Mouse (Mus musculus) forebrain, embryonic 16.5 days (tissue): Measurements from ENCODE around the gene Mustn1. TPM values are rescaled to one million over a fixed set of nuclear protein-coding genes. Genes with fewer than 3 reads are reported as not detected.
A peak's percentile ranks its signal among the peaks of the same experiment; 100 is the strongest.

Experiments
- ATAC-seq: fragments of 200-750 bp; cut with Nextera tagmentation; 2 replicates; pipeline ENCODE4 v1.8.0; 2017; ENCODE audit warnings: mild to moderate bottlenecking, moderate library complexity
- H3K27ac ChIP-seq: fragments of 300-500 bp; sonication (generic); 2 replicates; pipeline ENCODE4 v1.5.1; 2014; ENCODE audit warnings: low read length, control low read depth
- H3K27me3 ChIP-seq: fragments of 300-500 bp; sonication (generic); replicated peaks from 2 replicates; pipeline ENCODE4 v1.6.1; 2014; ENCODE audit warnings: low read length; ENCODE audit not compliant: control insufficient read depth, insufficient read depth
- H3K36me3 ChIP-seq: fragments of 300-500 bp; sonication (generic); 2 replicates; pipeline ENCODE4 v1.6.1; 2014; ENCODE audit not compliant: control insufficient read depth, insufficient read depth
- H3K4me1 ChIP-seq: fragments of 300-500 bp; sonication (generic); replicated peaks from 2 replicates; pipeline ENCODE4 v1.6.1; 2014; ENCODE audit warnings: low read length; ENCODE audit not compliant: control insufficient read depth, insufficient read depth
- H3K4me2 ChIP-seq: fragments of 300-500 bp; sonication (generic); 2 replicates; pipeline ENCODE4 v1.6.1; 2014; ENCODE audit warnings: mild to moderate bottlenecking, low read length, control low read depth
- H3K4me3 ChIP-seq: fragments of 300-500 bp; sonication (generic); replicated peaks from 2 replicates; pipeline ENCODE4 v1.5.1; 2014; ENCODE audit warnings: mild to moderate bottlenecking, low read length, control low read depth
- H3K9ac ChIP-seq: fragments of 300-500 bp; sonication (generic); replicated peaks from 2 replicates; pipeline ENCODE4 v1.6.1; 2014; ENCODE audit warnings: low read depth, low read length, control low read depth
- H3K9me3 ChIP-seq: fragments of 300-500 bp; sonication (generic); 2 replicates; pipeline ENCODE4 v1.6.1; 2016; ENCODE audit warnings: low read length; ENCODE audit not compliant: control insufficient read depth
- WGBS: fragments of 180-500 bp; shearing (Covaris S2); extraction: QIAGEN DNeasy Blood & Tissue Kit; methylation state at CpG from one replicate; pipeline ENCODE4 v1.1.7; 2014; 5-methylcytosine and 5-hydroxymethylcytosine counted together
- polyA plus RNA-seq: library from polyadenylated mRNA; unstranded; fragments of >200 nt; fragmentation: Nextera tagmentation; extraction: Ambion mirVana; gene quantifications from 2 replicates; pipeline ENCODE4 v1.2.1, GENCODE M21; 2015

Gene Mustn1
- polyA plus RNA-seq: 0.46 and 0.90 TPM in 2 replicates

DNA sequence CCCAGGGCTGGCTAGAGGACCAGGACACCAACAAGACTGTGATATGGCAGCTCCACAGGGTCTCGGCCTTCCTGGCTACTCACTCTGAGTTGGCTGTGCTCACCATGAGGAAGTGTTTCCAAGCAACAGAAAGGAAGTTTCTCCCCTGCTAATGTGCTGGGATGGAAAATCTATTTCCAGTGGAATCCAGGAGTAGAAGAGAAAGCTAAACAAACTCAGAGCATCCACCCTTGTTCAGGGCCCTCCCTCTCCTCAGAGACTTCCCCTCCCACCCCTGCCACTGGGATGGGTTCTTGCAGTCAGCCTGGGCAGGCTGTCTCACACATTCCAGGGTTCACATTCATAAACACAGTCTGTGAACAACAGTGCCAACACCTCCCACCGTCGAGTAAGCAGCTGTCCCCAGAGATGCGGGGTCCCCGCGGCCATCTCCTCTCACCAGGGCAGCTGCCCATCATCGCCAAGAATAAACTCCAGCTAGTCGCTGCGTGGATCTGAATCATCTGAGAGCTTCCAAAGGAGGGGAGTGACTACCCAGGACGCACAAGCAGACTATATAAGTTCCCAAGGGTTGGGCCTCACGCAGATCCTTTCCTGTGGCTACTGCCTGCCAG, at the start of gene Mustn1:
TSS of gene Mustn1 (plus strand) at position 243 of the 614 bp plus-strand sequence.
- Histone ChIP-seq H3K27me3 (no peaks in the 10 kb centered on the region), H3K27ac (no peak within 1 kb of the TSS), H3K36me3 (no peaks in the 10 kb centered on the region), H3K9me3 (no peaks in the 10 kb centered on the region), H3K9ac (no peak within 1 kb of the TSS), H3K4me2 (no peak within 1 kb of the TSS), H3K4me1 (no peaks in the 10 kb centered on the region), H3K4me3 (no peak within 1 kb of the TSS)
- WGBS: 63% methylated on average over 11 of the region's 11 CpGs
- ATAC-seq: peak; percentile 36; the same call in 1 of the 2 replicates

DNA sequence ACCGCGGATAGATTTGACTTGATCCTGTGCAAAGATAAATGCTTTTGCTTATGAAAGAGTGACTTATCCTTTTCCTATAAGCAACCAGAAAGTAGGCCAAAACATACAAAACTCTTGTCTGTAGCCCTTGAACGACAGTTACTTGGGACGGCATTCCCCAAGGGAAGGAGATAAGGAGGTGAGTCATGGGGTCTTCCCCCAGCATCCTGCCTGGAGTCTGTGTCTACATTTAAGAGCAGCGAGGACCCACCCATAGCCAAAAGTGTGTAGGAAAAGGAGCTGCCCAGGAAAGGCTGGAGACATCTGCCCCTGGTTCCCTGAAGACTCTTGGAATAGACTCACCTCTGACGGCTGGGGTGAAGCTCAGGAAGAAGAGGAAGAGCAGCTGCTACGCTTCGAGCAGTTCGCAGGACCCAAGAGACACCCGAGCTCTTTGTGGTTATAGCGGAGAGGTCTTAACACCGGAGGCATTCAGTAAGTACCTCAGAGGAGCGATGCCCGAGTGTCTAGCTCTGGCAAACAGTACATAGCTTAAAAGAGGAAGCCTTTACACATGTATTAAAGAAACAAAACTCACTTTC, 41.5 kb upstream of the Mustn1 start:
- H3K27ac ChIP-seq: no peak overlapping the region
- WGBS: 95% methylated on average over 14 of the region's 14 CpGs
- H3K9ac ChIP-seq: no peak overlapping the region
- no peaks in the 10 kb centered on the region for H3K4me1 ChIP-seq
- H3K36me3 ChIP-seq: no peaks in the 10 kb centered on the region
- no peaks in the 10 kb centered on the region for H3K27me3 ChIP-seq
- ATAC-seq: no peak
- H3K4me2 ChIP-seq: no peak overlapping the region
- no peak overlapping the region for H3K4me3 ChIP-seq
- no peaks in the 10 kb centered on the region for H3K9me3 ChIP-seq

DNA sequence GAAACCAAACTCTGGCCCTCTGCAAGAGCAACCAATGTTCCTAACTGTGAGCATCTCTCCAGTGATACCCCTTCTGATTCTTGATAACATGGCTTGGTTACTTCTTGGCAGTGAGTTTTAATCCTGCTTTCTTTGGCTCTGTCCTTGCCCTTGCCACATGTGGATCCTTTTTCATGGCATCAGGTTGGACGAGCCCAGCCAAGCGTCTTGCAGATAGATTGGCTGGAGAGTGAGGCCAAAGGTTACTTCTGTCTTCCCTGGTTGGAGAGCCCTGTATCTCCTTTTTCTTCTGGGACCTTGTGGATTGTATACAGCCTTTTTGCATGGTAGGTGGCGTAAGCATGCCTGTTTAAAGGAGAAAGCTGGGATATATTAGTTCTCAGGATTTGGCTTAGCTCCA, 35.3 kb upstream of the Mustn1 start:
- Histone ChIP-seq H3K9me3 (no peaks in the 10 kb centered on the region), H3K4me1 (no peaks in the 10 kb centered on the region), H3K4me2 (no peak overlapping the region), H3K36me3 (no peaks in the 10 kb centered on the region), H3K27me3 (no peaks in the 10 kb centered on the region), H3K4me3 (no peak overlapping the region), H3K9ac (no peak overlapping the region), H3K27ac (no peak overlapping the region)
- 83% methylated on average over 3 of the region's 3 CpGs for WGBS
- no peak for ATAC-seq

DNA sequence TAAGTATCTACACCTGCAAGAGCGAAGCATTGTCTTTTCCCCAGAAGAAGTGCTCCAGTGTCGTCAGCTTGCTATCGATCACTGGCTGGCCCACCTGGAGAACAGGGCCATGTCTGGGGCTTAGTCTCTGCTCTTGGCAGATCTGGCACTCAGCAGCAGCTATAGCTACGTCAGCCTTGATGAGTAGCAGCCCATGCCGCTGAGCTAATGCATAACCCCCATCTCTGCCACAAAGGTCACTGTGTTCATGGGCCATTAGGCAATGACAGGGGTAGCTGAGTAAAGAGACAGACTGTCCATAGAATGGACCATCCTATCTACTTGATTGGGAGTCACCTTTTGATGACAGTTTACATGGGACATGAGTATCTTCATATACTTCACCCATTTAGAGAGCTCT, 28.5 kb upstream of the Mustn1 start:
- Histone ChIP-seq H3K4me1 (no peaks in the 10 kb centered on the region), H3K4me3 (no peak overlapping the region), H3K27me3 (no peaks in the 10 kb centered on the region), H3K9ac (no peak overlapping the region), H3K36me3 (no peaks in the 10 kb centered on the region), H3K9me3 (no peaks in the 10 kb centered on the region), H3K27ac (no peak overlapping the region), H3K4me2 (no peak overlapping the region)
- no peak for ATAC-seq
- 89% methylated on average over 5 of the region's 5 CpGs for whole genome bisulfite sequencing

DNA sequence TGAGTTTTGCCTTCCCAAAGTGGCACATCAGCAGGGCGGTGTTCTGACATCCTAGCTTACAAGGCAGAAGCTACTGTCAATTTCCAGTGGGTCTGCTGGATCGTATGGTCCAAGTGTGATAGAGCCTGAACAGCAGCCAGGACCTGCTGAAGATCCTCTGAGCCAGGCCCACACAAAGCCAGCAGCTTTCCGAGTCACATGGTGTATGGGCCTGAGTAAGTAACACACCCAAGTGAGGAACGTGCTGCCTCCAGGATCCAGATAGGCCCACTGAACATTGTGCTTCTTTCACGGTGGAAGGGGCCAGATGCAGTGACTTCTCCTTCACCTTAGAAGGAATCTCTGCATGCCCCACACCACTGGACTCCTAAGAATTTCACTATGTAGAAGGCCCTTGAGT, 26.7 kb upstream of the Mustn1 start:
- H3K4me2 ChIP-seq: no peak overlapping the region
- no peak overlapping the region for H3K4me3 ChIP-seq
- WGBS: 95% methylated on average over 5 of the region's 5 CpGs
- H3K27me3 ChIP-seq: no peaks in the 10 kb centered on the region
- no peaks in the 10 kb centered on the region for H3K4me1 ChIP-seq
- no peak overlapping the region for H3K9ac ChIP-seq
- no peak overlapping the region for H3K27ac ChIP-seq
- H3K36me3 ChIP-seq: no peaks in the 10 kb centered on the region
- ATAC-seq: no peak
- no peaks in the 10 kb centered on the region for H3K9me3 ChIP-seq

DNA sequence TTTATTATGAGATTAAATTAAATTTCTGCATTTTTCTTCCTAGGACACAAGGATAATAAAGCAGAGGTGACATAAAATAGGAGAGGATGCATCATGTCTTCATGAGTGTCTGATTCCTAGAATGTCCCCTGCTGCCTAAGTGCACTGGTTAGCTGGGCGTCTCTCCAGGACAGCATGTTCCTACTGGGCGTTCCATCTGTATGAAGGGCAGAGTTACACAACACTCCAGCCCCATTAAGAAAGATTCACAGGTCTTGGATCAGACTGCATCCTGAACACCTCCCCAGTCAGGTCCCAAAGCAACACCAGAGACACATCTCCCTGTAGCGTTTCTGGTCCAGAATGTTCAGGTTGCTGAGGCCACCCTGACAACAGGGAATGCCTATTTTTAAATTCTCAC, 23.7 kb upstream of the Mustn1 start:
- H3K4me2 ChIP-seq: no peak overlapping the region
- WGBS: 91% methylated on average over 3 of the region's 3 CpGs
- no peak overlapping the region for H3K4me3 ChIP-seq
- H3K9me3 ChIP-seq: no peaks in the 10 kb centered on the region
- no peaks in the 10 kb centered on the region for H3K36me3 ChIP-seq
- H3K27me3 ChIP-seq: no peaks in the 10 kb centered on the region
- H3K4me1 ChIP-seq: no peaks in the 10 kb centered on the region
- H3K27ac ChIP-seq: no peak overlapping the region
- H3K9ac ChIP-seq: no peak overlapping the region
- no peak for ATAC-seq

DNA sequence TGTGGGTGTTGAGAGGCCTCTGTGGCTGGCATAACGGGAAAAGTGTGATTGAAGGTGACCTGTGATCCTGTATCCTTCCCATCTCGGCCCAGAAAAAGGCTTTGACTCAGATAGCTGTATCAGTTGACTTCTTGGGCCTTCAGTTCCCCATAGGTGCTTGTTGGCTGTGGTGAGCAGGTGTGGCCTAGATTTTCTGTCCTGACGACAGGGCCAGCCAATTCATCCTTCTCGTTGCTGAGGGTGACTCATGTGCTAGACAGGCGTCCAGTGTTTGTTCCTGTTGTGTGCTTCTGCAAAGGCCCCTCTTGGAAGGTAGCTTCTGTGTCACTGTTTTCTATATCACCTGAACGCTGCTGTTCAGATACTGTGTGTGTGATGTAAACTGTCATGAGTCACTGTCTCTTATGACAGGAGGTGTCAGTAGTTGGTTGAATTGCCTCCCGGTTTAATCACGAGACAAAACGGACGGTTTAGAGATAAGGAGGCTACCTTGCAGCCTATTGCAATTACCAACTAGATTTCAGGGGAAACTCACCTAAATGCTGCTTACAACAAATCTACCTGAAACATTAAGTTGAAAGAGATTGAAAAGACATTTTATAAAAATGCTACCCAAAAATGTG, 22.0 kb upstream of the Mustn1 start:
- Histone ChIP-seq H3K9ac (no peak overlapping the region), H3K4me3 (no peak overlapping the region), H3K27me3 (no peaks in the 10 kb centered on the region), H3K9me3 (no peaks in the 10 kb centered on the region), H3K4me2 (no peak overlapping the region), H3K36me3 (no peaks in the 10 kb centered on the region), H3K4me1 (no peaks in the 10 kb centered on the region), H3K27ac (no peak overlapping the region)
- no peak for ATAC-seq
- 91% methylated on average over 10 of the region's 10 CpGs for WGBS

DNA sequence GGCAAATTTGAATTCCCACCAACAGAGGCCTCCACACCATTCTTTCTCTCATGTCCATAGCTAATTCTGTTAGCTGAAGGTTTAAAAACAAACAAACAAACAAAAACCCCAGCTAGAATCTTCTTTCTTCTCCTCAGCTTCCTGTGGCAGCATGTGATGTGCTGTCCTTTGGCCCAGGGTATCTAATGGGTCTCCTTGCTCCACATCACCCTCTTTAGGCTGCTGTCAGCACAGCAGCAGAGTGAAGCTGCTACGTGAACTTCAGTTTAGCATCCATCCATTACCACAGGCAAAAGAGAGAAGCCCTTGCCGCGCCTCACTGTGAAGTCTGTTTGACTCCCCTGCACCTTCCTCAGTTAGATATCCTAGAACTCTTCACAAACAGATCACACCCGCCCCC, 21.0 kb upstream of the Mustn1 start:
- H3K9me3 ChIP-seq: no peaks in the 10 kb centered on the region
- ATAC-seq: no peak
- no peak overlapping the region for H3K4me2 ChIP-seq
- no peaks in the 10 kb centered on the region for H3K4me1 ChIP-seq
- H3K27me3 ChIP-seq: no peaks in the 10 kb centered on the region
- H3K9ac ChIP-seq: no peak overlapping the region
- H3K36me3 ChIP-seq: no peaks in the 10 kb centered on the region
- WGBS: 82% methylated on average over 4 of the region's 4 CpGs
- H3K27ac ChIP-seq: no peak overlapping the region
- H3K4me3 ChIP-seq: no peak overlapping the region

DNA sequence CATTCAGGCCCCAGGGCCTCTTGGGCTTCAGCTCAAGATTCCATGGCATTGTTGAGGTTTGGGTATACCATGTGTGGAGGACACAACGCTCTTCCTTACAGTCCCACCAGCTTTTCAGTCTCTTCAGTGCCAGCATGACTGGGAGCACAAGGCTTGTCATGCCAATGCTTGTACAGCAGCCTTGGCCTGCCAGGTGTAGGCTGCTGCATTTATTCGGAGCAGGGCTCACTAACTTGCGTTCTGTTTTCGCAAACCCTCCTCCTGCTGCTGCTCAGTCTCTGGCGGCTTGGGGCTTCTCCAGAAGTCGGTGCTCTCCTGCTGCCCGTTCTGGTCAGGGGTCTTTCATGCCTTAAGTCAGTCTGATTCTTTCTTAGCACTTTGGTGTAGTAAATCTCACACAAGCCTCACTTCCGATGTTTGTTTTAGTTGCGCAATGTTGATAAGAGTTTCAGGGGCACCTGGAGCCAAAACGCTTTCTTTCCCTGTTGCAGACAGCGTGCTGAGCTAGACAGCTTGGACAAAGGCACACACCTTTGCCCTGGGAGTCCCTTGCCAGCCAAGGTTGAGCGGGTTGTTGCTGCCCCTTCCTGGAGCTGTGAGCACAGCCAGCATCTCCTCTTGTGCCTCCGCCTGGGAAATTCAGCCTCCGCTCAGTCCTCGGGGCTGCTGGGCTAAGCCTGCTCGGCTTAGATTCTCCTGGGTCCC, 17.4 kb upstream of the Mustn1 start:
- H3K36me3 ChIP-seq: no peaks in the 10 kb centered on the region
- H3K4me1 ChIP-seq: no peaks in the 10 kb centered on the region
- H3K4me3 ChIP-seq: no peak overlapping the region
- WGBS: 82% methylated on average over 16 of the region's 16 CpGs
- no peaks in the 10 kb centered on the region for H3K27me3 ChIP-seq
- H3K9me3 ChIP-seq: no peaks in the 10 kb centered on the region
- H3K9ac ChIP-seq: no peak overlapping the region
- no peak overlapping the region for H3K4me2 ChIP-seq
- ATAC-seq: no peak
- no peak overlapping the region for H3K27ac ChIP-seq
